Mouse (Mus musculus) gastrocnemius, adult 18-20 months (tissue): ENCODE measurements around the gene Pdzd4. TPM values are rescaled to one million over a fixed set of nuclear protein-coding genes. Genes with fewer than 3 reads are reported as not detected.
A peak's percentile ranks its signal among the peaks of the same experiment; 100 is the strongest.

Experiments
- DNase-seq: peaks from one replicate; pipeline ENCODE4 v3.0.0; 2021; ENCODE audit warnings: low spot score
- total RNA-seq, 2 experiments: library from RNA; stranded (reverse); gene quantifications; 2 replicates each; pipeline ENCODE4 v1.2.3; 2021

The Pdzd4 gene
- total RNA-seq, 2 experiments from 2014 or later = 0.66 to 1.0 TPM

- peak; percentile 93 for DNase-seq
Measured at GRCm38 (mm10) chrX:73786364-73787224, 38.2 kb downstream of the Pdzd4 start, which contains the start of the genes Idh3g and Ssr4. Gene Idh3g, minus strand, starts transcription at chrX:73786897. Gene Ssr4, plus strand, starts transcription at chrX:73787028.

- DNase-seq = peak; percentile 6
Measured at GRCm38 (mm10) chrX:73785666-73786065, 39.1 kb downstream of the Pdzd4 start.

GRCm38 (mm10) chrX:73782227-73782626 is 42.5 kb downstream of the Pdzd4 start:
- no peak for DNase-seq

GRCm38 (mm10) chrX:73774802-73775483 is 49.8 kb downstream of the Pdzd4 start:
- DNase-seq = no peak

- peak; percentile 51 for DNase-seq
Measured at GRCm38 (mm10) chrX:73774168-73774760, 50.5 kb downstream of the Pdzd4 start, which contains the start of gene Srpk3. Gene Srpk3, plus strand, starts transcription at chrX:73774405.

GRCm38 (mm10) chrX:73767267-73767666 is 57.5 kb downstream of the Pdzd4 start:
- no peak for DNase-seq

GRCm38 (mm10) chrX:73765311-73765710 is 59.5 kb downstream of the Pdzd4 start:
- DNase-seq = peak; percentile 51

- no peak for DNase-seq
Measured at GRCm38 (mm10) chrX:73758611-73759290, 66.0 kb downstream of the Pdzd4 start.

- no peak for DNase-seq
Measured at GRCm38 (mm10) chrX:73756334-73757140, 68.2 kb downstream of the Pdzd4 start, which contains the start of gene Plxnb3. Gene Plxnb3, plus strand, starts transcription at chrX:73757090.

GRCm38 (mm10) chrX:73748977-73749376 is 75.8 kb downstream of the Pdzd4 start:
- no peak for DNase-seq

- no peak for DNase-seq
Measured at GRCm38 (mm10) chrX:73744774-73745481, 79.8 kb downstream of the Pdzd4 start.

Other genes starting within 250 kb of the Pdzd4 start
- not detected for gene Dusp9, start 185.6 kb downstream of the Pdzd4 start, total RNA-seq
- gene Pnck, start 164.9 kb downstream of the Pdzd4 start, total RNA-seq = 10 to 100 TPM in 1 of 2 experiments, 1 to 10 TPM in 1; 8.6 to 11.6 TPM
- 100 to 1,000 TPM; 108 to 141 TPM for gene Slc6a8, start 151.8 kb downstream of the Pdzd4 start, total RNA-seq
- 10 to 100 TPM; 54.2 to 63.8 TPM for gene Bcap31, start 108.8 kb downstream of the Pdzd4 start, total RNA-seq
- gene Abcd1, start 108.4 kb downstream of the Pdzd4 start, total RNA-seq = 10 to 100 TPM; 18.7 to 21.2 TPM
- under 1 TPM; 0.68 to 0.69 TPM for gene Plxnb3, start 67.9 kb downstream of the Pdzd4 start, total RNA-seq
- gene Srpk3, start 50.6 kb downstream of the Pdzd4 start, total RNA-seq = 10 to 100 TPM; 34.1 to 35.2 TPM
- gene Idh3g, start 38.1 kb downstream of the Pdzd4 start, total RNA-seq = 100 to 1,000 TPM; 375 to 389 TPM
- 10 to 100 TPM; 70.2 to 76.6 TPM for gene Ssr4, start 37.9 kb downstream of the Pdzd4 start, total RNA-seq
- gene Avpr2, start 67.1 kb upstream of the Pdzd4 start, total RNA-seq = not detected
- 1 to 10 TPM; 1.5 to 2.7 TPM for gene L1cam, start 71.1 kb upstream of the Pdzd4 start, total RNA-seq
- gene Arhgap4, start 96.9 kb upstream of the Pdzd4 start, total RNA-seq = under 1 TPM; 0.33 to 0.43 TPM
- gene Naa10, start 97.0 kb upstream of the Pdzd4 start, total RNA-seq = 10 to 100 TPM; 50.2 to 56.5 TPM
- gene Renbp, start 105.9 kb upstream of the Pdzd4 start, total RNA-seq = 1 to 10 TPM; 1.6 to 2.0 TPM
- 10 to 100 TPM; 30.2 to 31.9 TPM for gene Hcfc1, start 141.4 kb upstream of the Pdzd4 start, total RNA-seq
- 10 to 100 TPM; 35.6 to 36.1 TPM for gene Irak1, start 198.9 kb upstream of the Pdzd4 start, total RNA-seq